Mouse (Mus musculus): Measurements from ENCODE around the gene Stxbp5.

- TF ChIP-seq TAL1 (IDR thresholded peaks at IDR 0.05; ENCODE audit: low read length) (no peak), GATA1 (IDR thresholded peaks at IDR 0.05; ENCODE audit: low read length) (no peak)
These were observed 121.0 kb downstream of the Stxbp5 start for GRCm38 (mm10) chr10:9779864-9780263.

Measured in erythroblast, embryonic 14.5 days (primary cell).